Mouse (Mus musculus) stomach, postnatal 0 days (tissue): ENCODE data around the gene Il17rb. TPM values are rescaled to one million over a fixed set of nuclear protein-coding genes. Genes with fewer than 3 reads are reported as not detected.
A peak's percentile ranks its signal among the peaks of the same experiment; 100 is the strongest.

Source experiments
- ATAC-seq: fragments of 200-750 bp; cut with Nextera tagmentation; 2 replicates; pipeline ENCODE4 v1.8.0; 2017; ENCODE audit not compliant: low FRiP score, low TSS enrichment
- DNase-seq: peaks from one replicate; pipeline ENCODE4 v3.0.0-alpha.2; 2016; ENCODE audit warnings: low spot score
- H3K27ac ChIP-seq: fragments of 300-500 bp; sonication (generic); replicated peaks from 2 replicates; pipeline ENCODE4 v1.5.1; 2014; ENCODE audit warnings: mild to moderate bottlenecking, control low read depth
- H3K27me3 ChIP-seq: fragments of 300-500 bp; sonication (generic); 2 replicates; pipeline ENCODE4 v1.6.1; 2014; ENCODE audit warnings: low read length; ENCODE audit not compliant: control insufficient read depth, insufficient read depth
- H3K36me3 ChIP-seq: fragments of 300-500 bp; sonication (generic); 2 replicates; pipeline ENCODE4 v1.6.1; 2014; ENCODE audit warnings: low read length, mixed read lengths; ENCODE audit not compliant: control insufficient read depth, insufficient read depth
- H3K4me1 ChIP-seq: fragments of 300-500 bp; sonication (generic); replicated peaks from 2 replicates; pipeline ENCODE4 v1.6.1; 2014; ENCODE audit warnings: antibody characterized with exemption; ENCODE audit not compliant: control insufficient read depth, insufficient read depth
- H3K4me2 ChIP-seq: fragments of 300-500 bp; sonication (generic); replicated peaks from 2 replicates; pipeline ENCODE4 v1.6.1; 2014; ENCODE audit warnings: low read depth, mild to moderate bottlenecking, control low read depth, moderate library complexity
- H3K4me3 ChIP-seq: fragments of 300-500 bp; sonication (generic); 2 replicates; pipeline ENCODE4 v1.5.1; 2014; ENCODE audit warnings: low read depth, low read length, control low read depth
- H3K9ac ChIP-seq: fragments of 300-500 bp; sonication (generic); 2 replicates; pipeline ENCODE4 v1.6.1; 2014; ENCODE audit warnings: mild to moderate bottlenecking, low read length, control low read depth, mixed read lengths
- H3K9me3 ChIP-seq: fragments of 300-500 bp; sonication (generic); 2 replicates; pipeline ENCODE4 v1.6.1; 2016; ENCODE audit warnings: low read length; ENCODE audit not compliant: control insufficient read depth
- CTCF ChIP-seq: IDR thresholded peaks from 2 replicates; pipeline ENCODE4 v1.5.1; 2016; ENCODE audit warnings: antibody characterized with exemption, low read depth, mild to moderate bottlenecking, moderate library complexity
- EP300 ChIP-seq: optimal IDR thresholded peaks from 2 replicates; pipeline ENCODE3; 2016; ENCODE audit warnings: antibody characterized with exemption
- WGBS: fragments of 180-500 bp; shearing (Covaris S2); extraction: QIAGEN DNeasy Blood & Tissue Kit; methylation state at CpG from one replicate; pipeline ENCODE4 v1.1.7; 2014; 5-methylcytosine and 5-hydroxymethylcytosine counted together
- polyA plus RNA-seq: library from polyadenylated mRNA; unstranded; fragments of >200 nt; fragmentation: Nextera tagmentation; extraction: Ambion mirVana; gene quantifications from 2 replicates; pipeline ENCODE4 v1.2.1, GENCODE M21; 2015

Gene Il17rb
- polyA plus RNA-seq, 1 experiment from 2014 or later, result 0.35 TPM

GRCm38 (mm10) chr14:29986096-29986495, 22.6 kb downstream of the Il17rb start:
- Histone ChIP-seq H3K36me3 (peaks cover 41% of the 10 kb centered on the region), H3K9ac (no peak overlapping the region), H3K4me1 (no peaks in the 10 kb centered on the region), H3K27ac (no peak overlapping the region), H3K27me3 (no peaks in the 10 kb centered on the region), H3K4me2 (no peak overlapping the region), H3K4me3 (no peak overlapping the region), H3K9me3 (no peaks in the 10 kb centered on the region)
- DNase-seq, result no peak
- WGBS, result 89% methylated on average over 4 of the region's 4 CpGs
- no peak for ATAC-seq
- TF ChIP-seq EP300, result no peak

- Histone ChIP-seq H3K9ac (no peak overlapping the region), H3K4me2 (no peak overlapping the region), H3K27me3 (no peaks in the 10 kb centered on the region), H3K4me3 (no peak overlapping the region), H3K36me3 (peaks cover 19% of the 10 kb centered on the region), H3K9me3 (no peaks in the 10 kb centered on the region), H3K4me1 (no peaks in the 10 kb centered on the region), H3K27ac (no peak overlapping the region)
- DNase-seq (peak; percentile 52), ATAC-seq (no peak)
- 96% methylated on average over 10 of the region's 10 CpGs for WGBS
- TF ChIP-seq EP300, result no peak
- TF ChIP-seq CTCF, result peak; percentile 70
Measured at GRCm38 (mm10) chr14:29980447-29981205, 28.1 kb downstream of the Il17rb start.

- DNase-seq (peak; percentile 92), ATAC-seq (peak; percentile 96)
- peak within 1 kb of the TSS; percentile 56 for H3K4me2 ChIP-seq
- H3K9me3 ChIP-seq, result no peaks in the 10 kb centered on the region
- H3K4me1 ChIP-seq, result no peaks in the 10 kb centered on the region
- H3K4me3 ChIP-seq, result peak within 1 kb of the TSS; percentile 80
- peak within 1 kb of the TSS; percentile 97 for H3K27ac ChIP-seq
- peaks cover 18% of the 10 kb centered on the region; the same call in 1 of the 2 replicates for H3K36me3 ChIP-seq
- peak within 1 kb of the TSS; percentile 93 for H3K9ac ChIP-seq
- no peak for TF ChIP-seq EP300
- TF ChIP-seq CTCF, result no peak; the same call in 1 of the 2 replicates
- no peaks in the 10 kb centered on the region for H3K27me3 ChIP-seq
- 2% methylated on average over 36 of the region's 44 CpGs for WGBS
Measured at GRCm38 (mm10) chr14:29978254-29979204, 30.2 kb downstream of the Il17rb start, which contains the start of gene Actr8. Actr8 (plus strand) TSS chr14:29978337.

GRCm38 (mm10) chr14:29976927-29977326, 31.8 kb downstream of the Il17rb start:
- Histone ChIP-seq H3K4me3 (no peak overlapping the region), H3K27me3 (no peaks in the 10 kb centered on the region), H3K36me3 (peaks cover 14% of the 10 kb centered on the region; the same call in 1 of the 2 replicates), H3K4me2 (no peak overlapping the region), H3K9me3 (no peaks in the 10 kb centered on the region), H3K4me1 (no peaks in the 10 kb centered on the region), H3K9ac (no peak overlapping the region), H3K27ac (no peak overlapping the region)
- no peak for TF ChIP-seq CTCF
- no peak for TF ChIP-seq EP300
- peak; percentile 10 for DNase-seq
- ATAC-seq, result no peak
- 86% methylated on average over 6 of the region's 6 CpGs for WGBS

- ATAC-seq (peak; percentile 56), DNase-seq (peak; percentile 58)
- Histone ChIP-seq H3K4me2 (no peak overlapping the region), H3K9me3 (no peaks in the 10 kb centered on the region), H3K9ac (no peak overlapping the region), H3K4me3 (no peak overlapping the region), H3K27ac (no peak overlapping the region; the same call in 1 of the 2 replicates), H3K4me1 (no peaks in the 10 kb centered on the region), H3K27me3 (no peaks in the 10 kb centered on the region), H3K36me3 (peaks cover 17% of the 10 kb centered on the region; the same call in 1 of the 2 replicates)
- 66% methylated on average over 5 of the region's 5 CpGs for WGBS
- TF ChIP-seq CTCF (no peak), EP300 (no peak)
Measured at GRCm38 (mm10) chr14:29971993-29972392, 36.7 kb downstream of the Il17rb start.
